Mouse (Mus musculus): Measurements from ENCODE around the gene Ift22.
"Not testable (repeated sequence)": the region's sequence is repeated elsewhere in the genome, so short reads cannot be mapped to it uniquely, and the experiment has no call there.

Gene Ift22

DNA sequence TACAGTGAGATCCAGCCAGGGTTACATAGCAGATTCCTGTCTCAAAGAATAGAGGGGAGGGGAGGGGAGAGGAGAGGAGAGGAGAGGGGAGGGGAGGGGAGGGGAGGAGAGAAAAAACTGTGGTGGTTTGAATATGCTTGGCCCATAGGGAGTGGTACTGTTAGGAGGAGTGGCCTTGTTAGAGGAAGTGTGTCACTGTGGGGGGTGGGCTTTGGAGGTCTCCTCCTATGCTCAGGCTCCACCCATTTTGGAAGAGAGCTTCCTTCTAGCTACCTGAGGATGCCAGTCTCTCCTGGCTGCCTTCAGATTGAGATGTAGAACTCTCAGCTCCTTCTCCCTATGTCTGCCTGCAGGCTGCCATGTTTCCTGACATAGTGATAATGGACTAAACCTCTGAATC is 39.9 kb downstream of the Ift22 start:
- DNase-seq (ENCODE audit: low spot score in 2 of 2), result no peak

DNA sequence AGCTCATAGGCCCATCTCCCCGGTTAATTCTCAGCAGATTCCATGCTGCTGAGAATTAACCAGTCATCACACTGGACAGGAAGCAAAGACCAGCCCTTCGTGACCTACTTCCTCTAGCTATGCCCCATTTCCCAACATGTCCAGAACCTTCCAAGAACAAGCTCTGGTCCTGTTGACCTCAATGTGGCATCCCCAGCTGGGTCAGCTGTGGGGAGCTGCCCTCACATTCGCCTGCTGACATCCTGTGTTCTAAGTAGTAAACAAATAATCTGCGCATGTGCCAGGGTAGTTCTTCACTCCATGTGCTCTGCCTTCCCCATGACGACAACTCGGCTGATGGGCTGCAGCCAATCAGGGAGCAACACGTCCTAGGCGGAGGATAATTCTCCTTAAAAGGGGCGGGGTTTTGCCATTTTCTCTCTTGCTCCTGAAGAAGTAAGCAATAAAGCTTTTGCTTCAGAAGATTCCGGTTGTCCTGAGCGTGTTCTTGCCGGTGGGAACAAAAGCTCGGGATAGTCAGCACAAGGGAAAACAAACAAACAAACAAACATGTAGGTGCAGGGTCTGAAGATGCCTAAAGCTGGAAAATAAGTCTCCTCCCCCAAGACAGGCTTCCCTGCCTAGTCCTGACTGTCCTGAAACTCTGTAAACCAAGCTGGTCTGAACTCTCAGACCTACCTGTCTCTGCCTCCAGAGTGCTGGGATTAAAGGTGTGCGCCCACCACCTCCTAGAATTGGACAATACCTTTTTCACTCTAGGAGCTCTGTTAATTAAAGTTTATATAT is 41.8 kb downstream of the Ift22 start:
- DNase-seq (ENCODE audit: low spot score in 2 of 2), result not testable (repeated sequence)

DNA sequence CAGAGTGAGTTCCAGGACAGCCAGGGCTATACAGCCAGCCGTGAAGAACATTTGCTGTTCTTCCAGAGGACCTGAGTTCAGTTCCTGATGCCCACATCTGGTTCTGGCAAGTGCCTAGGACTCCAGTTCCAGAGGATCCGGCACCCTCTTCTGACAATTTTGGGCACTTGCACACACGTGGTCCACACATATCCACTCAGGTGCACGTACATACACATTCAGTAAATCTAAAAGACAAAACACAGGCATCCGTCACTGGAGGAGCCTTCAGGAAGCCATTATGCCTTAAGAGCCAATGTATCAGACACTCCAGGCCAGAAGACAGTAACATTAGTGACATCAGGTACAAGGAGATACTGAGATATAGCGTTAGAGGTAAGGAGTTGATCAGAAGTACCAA is 42.6 kb downstream of the Ift22 start:
- DNase-seq (ENCODE audit: low spot score in 2 of 2), result no peak

DNA sequence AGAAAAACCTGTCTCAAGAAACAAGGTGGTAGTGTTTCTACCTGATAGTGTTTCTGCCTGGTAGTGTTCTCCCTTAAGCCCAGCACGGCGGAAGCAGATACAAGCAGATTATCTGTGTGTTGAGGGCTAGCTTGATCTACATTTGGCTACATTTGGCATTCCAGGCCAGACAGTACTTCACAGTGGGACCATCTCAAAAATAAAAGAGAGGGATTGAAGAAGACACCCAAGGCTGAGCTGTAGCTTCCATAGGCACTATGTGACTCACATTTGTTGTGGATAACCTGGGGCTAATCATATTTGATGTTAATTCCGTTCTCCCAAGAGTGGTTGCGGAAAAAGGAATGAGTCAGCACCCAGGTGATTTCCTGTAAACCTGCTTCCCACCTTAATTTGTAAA is 44.2 kb downstream of the Ift22 start:
- DNase-seq (ENCODE audit: low spot score in 2 of 2), result no peak

DNA sequence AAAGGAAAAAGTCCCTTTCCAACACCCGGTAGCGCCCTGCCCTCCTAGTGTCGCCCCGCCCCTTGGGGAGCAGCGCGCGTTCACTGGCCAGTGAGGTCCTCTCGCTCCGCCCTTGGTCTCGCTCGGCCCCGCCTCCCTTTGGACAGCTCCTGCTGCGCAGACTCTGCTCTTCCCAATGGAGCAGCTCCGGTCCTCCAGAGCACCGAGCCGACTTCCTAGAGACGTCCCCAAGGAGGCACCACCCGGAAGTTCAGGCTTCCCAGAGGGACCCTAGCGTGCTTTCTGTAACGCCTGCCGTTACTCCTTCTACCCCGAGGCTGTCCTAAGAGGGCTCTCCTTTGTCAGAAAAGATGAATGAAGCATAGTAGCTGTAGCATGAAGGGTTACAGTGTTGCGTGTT is 45.1 kb downstream of the Ift22 start, which contains the start of gene Fis1:
Gene Fis1 (plus strand): TSS at position 261 of the 400 bp plus-strand sequence.
- peak; percentile 95 to 96 for DNase-seq (ENCODE audit: low spot score in 2 of 2)

DNA sequence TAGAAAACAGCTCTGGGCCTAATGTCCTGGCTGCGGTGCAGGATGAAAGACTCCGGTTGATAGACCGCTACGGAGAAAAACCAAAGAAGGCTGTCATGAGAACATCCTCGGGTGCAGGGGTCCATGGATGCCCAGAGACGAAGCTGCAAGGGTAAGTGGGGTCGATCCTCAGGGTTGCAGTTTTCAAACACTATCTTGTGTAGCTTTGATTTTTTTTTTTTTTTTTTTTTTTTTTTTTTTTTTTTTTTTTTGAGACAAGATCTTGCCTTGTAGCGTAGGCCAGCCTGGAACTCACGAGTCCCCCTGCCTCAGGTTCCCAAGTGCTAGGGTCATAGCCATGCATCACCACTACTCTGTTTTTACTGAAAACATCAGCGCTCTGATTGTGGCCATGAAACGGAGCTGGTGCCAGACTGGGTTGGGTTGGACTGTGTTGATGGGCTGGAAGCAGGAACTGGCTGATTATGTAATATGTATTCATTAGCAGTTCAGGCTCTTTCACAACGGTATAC is 45.5 kb downstream of the Ift22 start:
- DNase-seq (ENCODE audit: low spot score in 2 of 2), result peak; percentile 45

DNA sequence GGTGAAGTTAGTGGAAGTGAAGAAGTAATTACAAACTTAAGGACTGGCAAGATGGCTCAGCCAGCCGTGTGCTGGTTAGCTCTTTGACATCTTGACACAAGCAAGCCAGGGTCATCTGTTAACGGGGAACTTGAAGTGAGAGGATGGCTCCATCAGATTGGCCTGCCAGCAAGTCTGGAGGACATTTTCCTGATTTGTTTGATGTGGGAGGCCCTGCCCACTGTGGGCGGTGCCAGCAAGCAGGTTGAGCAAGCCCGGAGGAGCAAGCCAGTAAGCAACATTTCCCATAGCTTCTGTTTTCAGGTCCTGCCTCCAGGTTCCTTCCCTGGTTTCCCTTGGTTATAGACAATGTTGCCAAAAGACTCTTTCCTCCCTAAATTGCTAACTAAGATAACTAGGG is 47.7 kb downstream of the Ift22 start:
- DNase-seq (ENCODE audit: low spot score in 2 of 2), result no peak

DNA sequence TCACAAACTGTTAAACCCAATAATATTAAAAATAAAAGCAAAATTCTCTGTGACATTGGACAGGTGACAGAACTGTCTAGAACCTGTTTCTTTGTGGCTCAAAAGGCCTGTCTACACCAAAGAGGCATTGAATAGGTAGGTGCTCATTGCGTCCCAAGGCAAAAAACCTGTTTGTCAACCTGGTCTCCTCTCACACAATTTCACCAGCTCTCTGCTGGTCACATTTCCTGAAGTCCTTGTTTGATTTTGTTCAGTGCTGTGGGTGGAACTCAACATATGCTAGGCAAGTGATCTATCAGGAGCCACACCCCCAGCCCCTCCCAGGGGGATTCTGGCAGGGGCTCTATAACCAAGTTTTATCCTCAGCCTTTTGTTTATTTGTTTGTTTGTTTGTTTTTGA is 49.3 kb downstream of the Ift22 start:
- no peak for DNase-seq (ENCODE audit: low spot score in 2 of 2)

DNA sequence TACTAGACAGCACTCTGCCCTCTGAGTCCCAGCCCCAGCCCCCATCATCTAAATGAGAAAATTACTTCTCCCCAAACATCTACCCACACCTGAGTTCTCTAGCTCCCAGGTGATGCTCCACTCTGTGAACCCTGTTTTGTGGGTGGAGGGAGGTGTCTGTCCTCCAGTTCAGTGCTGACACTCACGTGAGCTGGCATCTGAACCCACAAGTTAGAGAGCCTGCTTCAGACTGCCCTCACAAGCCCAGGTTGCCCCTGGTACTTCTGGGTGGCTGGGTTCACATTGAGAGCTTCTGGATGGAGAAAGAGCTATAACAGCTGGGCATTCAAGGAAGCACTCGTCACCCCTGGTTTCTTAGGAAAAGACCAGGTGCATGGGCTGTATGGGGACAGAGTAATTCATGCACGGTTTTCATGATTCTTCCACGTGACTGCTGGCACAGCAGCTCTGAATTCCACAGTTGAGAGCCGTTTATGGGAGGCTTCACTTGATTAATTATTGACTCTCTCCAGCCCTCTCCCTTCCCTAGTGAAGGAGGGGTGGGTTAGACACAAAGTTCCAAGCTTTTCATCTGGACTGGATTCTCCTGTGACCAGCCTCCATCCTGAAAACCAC is 51.1 kb downstream of the Ift22 start:
- DNase-seq (ENCODE audit: low spot score in 2 of 2), result no peak

DNA sequence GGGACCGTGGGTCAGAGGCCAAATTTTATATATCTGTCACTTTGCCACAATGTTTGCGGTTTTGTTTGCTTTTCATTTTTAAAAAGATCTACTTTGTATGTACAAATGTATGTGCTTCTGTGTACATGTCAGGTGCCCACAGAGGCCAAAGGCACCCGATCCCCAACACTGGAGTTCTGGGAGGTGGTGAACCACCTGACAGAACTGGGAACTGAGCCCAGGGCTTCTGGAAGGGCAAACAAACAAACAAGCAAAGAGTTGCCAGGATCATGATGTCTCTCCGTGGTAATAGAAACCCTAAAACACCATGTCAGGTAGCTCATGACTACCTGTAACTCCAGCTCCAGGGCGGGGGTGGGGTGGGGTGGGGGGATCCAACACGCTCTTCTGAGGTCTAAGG is 52.1 kb downstream of the Ift22 start:
- DNase-seq (ENCODE audit: low spot score in 2 of 2), result no peak

DNA sequence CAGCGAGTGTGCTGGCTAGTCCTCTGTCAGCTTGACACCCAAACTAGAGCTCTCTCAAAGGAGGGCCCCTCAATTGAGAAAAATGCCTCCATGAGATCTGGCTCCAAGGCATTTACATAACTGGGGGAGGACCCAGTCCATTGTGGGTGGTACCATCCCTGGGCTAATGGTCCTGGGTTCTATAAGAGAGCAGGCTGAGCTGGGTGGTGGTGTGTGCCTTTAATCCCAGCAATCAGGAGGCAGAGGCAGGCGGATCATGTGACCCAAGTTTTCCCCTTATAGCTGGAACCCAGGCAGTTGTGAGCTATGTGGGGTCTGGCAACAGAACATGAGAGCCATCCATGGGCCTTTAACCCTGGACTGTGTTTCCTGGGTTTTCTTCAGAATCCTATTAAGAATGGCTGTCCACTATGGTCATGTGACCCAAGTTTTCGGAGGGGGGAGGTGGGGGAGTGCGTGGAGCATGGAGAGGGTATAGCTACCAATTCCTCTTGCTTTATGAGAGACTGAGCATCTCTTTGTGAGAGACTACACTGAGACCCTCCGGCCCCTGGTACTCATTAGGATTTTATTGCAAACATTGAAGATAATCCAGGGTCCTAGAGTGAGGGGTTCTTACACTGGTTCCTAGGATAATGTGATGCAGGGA is 53.5 kb downstream of the Ift22 start:
- no peak for DNase-seq (ENCODE audit: low spot score in 2 of 2)

DNA sequence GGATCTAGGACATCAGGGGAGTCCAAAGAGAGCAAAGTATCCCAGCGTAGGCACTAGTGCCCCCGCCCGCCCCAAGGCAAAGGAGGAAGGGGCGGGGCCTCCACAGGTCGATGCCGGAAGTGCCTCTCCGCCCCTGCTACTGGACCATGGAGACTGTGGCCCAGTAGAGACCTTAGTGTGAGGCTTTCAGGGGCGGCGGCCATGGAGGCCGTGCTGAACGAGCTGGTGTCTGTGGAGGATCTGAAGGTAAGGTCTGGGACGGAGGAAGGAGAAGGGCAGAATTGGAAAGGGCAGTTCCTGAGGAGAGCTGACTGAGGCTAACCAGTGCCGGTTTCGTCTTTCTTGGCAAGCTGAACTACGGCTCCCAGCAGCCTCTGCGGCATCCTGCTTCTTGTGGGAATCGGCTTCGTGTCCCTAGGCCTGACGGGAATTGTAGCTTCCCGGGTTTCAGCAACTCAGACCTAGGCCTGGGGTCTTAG is 54.1 kb downstream of the Ift22 start:
- DNase-seq (ENCODE audit: low spot score in 2 of 2), result peak; percentile 94 to 95

DNA sequence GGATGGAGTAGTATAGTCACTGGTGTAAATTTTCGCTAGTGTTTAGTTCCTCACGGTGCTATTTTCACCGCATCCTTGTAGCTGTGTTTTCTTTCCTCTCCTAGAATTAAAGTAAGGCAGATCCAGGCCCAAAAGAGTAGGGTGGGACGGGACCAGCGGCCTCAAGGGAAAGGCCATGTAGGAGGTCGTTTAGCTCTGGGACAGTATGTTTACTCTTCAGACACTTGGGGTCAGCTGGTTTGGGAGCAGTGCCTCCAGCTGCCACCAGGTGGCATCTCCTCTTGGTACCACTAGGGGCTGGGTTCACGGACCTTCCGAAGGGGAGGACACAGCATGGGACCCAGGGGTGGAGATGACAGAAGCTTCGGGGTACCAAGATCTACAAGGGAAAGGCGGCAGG is 54.6 kb downstream of the Ift22 start:
- DNase-seq (ENCODE audit: low spot score in 2 of 2), result peak; percentile 77 to 80

DNA sequence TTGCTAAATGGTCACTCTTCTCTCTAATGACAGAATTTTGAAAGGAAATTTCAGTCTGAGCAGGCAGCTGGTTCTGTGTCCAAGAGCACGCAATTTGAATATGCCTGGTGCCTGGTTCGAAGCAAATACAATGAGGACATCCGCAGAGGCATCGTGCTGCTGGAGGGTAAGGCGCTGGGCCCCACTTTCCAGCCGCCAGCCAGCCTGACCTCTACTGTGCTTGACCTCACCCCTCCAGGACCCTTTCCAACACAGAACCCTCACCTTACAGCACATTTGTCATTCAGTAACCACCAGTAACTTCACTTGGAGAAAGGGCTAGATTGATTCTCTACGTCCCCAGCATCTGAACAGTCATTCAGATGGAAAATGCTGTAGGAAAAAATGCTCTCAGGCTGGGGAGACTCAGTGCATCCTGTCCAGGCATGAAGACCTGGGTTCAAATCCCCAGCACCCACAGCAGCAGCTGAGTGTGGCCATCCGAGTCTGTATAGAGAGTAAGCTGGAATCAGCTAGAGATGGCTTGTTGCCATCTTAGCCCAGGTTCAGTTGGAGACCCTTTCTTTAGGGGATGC is 55.1 kb downstream of the Ift22 start:
- DNase-seq (ENCODE audit: low spot score in 2 of 2), result no peak

Data from frontal cortex, postnatal 36 days (tissue).